Mouse (Mus musculus) left cerebral cortex, adult 8-10 months (tissue): ENCODE measurements around the gene Rack1. TPM values are rescaled to one million over a fixed set of nuclear protein-coding genes. Genes with fewer than 3 reads are reported as not detected.
"Not testable (repeated sequence)": the region's sequence is repeated elsewhere in the genome, so short reads cannot be mapped to it uniquely, and the experiment has no call there.

Experiments
- DNase-seq, 2 experiments: peaks; one replicate each; pipeline ENCODE4 v3.0.0; 2022; ENCODE audit warnings: low spot score in 2 of 2
- total RNA-seq, 4 experiments: library from RNA; stranded (reverse); gene quantifications; 2 replicates each; pipeline ENCODE4 v1.2.4; 2022

Rack1 gene
- total RNA-seq, 4 experiments from 2014 or later: 246 to 281 (median 256) TPM

DNA sequence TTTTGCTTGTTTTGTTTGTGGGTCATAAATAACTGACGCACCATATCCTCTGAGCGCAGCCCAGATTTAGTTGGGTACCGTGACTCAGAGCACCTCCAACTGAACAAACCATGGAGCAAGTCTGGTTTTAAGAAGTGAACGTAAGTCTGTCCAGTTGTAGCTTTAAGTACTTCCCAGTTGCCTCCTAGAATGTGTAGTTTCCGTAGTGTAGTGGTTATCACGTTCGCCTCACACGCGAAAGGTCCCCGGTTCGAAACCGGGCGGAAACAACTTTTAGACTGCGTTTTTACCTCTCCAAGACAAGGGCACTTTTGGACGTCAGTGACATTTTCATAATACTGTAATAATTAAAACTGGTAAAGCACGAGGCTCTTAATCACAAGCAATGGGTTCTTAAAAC, 18.2 kb downstream of the Rack1 start:
- peak; percentile 70 to 78 for DNase-seq

DNA sequence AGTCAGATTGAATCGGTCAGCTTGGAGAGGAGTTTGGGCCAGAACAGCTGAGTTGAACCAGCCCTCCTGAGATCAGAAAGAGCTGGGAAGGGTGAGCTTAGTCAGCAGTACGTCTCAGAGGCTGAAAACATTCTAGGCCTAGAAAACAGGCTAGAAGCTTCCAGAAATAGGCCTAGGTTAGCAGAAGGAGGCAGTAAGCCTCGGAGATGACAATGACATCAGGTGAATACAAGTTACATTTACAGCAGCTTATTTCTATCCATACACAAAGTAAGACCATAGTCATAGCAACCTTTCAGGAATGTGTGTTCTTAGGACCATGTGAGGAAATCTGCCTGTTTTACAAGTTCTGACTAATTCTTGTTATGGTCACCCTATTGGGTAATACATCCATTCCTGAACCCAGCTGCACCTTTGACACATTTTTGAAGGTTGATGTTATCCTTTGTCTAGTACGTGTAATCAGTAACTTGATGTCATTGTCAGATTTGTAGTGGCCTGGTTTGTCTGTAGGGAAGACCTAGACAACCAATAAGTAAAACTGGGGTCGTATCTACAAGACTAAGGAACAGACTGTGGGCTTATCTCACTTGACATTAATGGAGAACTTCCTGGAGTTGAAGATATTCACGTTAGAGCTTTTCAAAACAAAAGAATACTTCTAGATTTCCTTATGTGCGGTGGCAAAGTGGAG, 19.6 kb downstream of the Rack1 start:
- no peak for DNase-seq

DNA sequence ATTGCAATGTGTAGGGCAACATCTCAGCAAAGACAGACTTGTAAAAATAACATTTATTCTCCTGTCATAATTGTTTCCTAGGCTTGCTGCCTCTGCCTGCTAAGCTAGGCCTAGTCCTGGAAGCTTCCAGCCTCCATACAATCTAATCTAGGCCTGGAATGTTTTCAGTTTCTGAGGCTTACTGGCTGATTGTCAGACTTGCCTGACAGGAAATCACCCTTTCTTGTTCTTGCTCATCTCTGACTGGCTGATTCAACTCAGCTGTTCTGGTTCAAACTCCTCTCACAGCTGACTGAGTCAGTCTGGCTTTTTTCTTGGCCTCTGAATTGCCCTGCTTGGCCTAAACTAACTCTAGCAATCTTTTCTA, 20.2 kb downstream of the Rack1 start:
- DNase-seq: no peak

DNA sequence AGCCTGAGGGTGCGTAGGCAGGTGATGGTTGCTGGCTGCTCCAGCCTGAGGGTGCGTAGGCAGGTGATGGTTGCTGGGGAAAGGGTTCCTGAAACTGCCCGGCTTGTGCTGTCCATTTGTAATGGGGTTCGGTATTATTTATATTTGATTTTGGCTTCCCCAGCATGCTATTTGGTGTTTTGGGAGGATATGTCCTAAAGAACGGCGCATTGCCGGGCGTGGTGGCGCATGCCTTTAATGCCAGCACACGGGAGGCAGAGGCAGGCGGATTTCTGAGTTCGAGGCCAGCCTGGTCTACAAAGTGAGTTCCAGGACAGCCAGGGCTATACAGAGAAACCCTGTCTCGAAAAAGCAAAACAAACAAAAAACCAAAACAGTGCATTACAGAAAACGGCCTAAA, 21.2 kb downstream of the Rack1 start:
- not testable (repeated sequence) for DNase-seq

DNA sequence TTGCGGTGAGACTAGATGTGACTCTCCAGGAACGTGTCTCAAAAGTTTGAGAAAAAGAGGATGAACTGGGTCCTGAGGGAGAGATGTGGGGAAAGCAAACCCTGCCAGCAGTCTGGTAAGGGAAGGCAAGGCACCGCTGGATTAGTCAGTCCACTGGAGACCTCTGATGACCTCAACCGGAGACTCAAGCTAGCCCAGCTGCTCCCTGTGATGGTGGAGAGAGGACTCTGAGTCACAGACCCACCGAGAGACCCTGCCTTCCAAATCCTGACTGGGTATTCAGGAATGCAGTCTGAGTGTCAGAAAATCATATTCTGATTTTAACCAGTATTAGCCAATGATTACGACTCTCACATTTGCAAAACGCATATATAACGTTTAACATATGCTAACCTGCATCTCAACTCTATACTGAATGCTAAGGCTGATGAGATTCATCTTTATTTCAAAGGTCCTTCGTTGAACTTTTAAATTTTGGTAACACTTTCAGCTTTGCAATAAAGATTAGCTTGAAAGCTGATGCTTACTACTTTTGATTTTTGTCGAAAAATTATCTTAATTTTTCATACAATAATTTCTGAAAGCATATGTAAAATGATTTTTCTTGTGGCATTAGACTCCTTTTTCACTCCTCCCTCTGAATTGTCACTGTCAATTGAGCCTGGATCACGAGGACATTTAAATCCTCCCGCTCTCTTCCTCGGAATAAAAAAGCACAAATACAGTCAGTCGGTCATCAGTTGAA, 22.8 kb downstream of the Rack1 start:
- DNase-seq: no peak

DNA sequence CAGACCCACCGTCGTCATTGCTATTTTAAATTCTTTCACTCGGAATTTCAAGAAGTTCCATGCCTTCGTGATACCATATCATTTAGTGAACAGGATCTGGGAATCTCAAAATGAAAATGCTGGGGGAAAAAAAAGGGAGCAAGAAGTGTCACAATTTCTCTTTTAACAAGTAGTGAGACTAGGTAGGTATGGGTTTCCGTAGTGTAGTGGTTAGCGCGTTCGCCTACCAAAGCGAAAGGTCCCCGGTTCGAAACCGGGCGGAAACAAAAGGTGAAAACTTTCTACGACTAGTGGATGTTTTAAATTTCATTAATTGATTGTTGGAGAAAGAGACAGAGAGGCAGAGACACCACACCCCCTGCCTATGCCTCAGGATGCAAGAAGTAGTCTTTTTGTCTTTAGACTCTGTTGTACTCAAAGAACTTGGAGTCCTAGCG, 23.4 kb downstream of the Rack1 start:
- peak in 1 of 2 experiments; percentile 67 for DNase-seq

DNA sequence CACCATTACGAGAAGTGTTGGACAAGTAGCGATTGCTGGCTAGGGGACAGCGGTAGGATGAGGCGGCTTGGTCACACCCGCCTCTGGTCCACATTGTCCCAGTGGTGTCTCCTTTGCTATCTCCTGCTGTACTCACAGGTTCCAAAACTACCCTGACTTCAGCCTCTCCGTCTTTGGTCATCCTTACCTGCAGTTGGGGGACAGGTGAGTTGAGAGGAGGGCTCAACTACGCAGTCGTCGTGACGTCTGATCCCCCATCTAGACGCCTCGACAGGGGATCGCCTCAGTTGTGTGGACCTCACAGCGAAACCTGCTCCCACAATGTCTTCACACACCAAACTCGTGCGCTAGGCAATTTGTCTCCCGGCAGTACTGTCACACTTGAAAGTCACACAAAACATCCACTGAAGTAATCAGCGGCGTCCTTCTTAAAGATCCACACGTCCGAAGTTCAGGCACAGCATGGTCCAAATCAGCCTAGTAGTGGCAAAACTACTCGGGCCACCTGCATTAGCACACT, 24.2 kb downstream of the Rack1 start:
- DNase-seq: no peak

DNA sequence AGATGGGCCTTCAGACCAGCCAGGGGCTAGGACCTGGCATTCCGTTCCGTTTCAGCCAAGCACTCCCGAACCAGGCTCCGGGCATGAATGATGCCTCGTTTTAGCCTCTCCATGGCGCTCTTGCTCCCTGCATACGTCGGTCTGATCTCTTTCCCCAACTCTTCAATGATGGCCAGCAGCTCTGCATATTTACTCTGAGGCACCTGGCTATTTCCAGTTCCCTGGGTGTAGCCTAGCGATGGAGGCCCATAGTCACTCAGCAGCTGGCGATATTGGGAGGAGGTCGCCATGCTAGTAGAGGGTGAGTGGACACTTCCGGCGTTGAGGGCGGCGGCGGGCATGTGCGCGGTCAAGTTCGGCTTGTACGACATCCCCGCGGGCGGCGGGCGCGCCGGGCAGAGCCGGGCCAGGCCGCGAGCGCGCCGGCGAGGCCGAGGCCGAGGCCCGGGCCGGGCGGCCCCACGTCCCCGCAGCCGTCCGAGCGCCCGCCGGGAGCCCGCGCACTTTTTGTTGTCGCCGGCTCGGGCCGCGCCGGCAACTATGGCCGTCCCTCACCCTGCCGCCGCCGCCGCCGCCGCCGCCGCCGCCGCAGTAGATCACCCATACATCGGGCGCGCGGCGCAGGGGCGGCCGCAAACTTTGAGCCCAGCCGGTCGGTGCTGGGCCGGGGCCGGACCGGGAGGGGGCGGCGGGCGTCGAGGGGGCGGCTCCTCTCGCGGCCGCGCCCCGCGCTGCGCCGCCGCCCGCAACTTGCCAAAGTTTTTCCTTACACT, 26.0 kb downstream of the Rack1 start, which contains the start of the genes Trim7 and Gm12184:
Gene Trim7 (plus strand): TSS at position 162 of the 773 bp plus-strand sequence.
Gene Gm12184 (minus strand): TSS at position 677 of the 773 bp plus-strand sequence.
- not testable (repeated sequence) for DNase-seq

DNA sequence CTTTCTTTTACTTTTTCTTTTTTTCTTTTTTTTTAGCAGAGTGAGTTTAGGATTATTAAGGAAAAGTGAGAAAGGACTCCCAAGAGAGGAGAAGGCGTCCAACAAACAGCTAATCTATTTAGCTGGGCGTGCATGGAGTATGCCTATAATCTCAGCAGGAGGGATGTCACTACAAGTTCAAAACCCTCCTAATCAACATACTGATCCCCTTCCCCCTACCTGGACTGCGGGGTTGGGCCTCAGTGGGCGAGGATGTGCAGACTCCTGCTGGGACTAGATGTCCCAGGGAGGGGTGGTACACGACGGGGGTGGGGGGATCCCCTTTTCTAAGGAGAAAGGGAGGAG, 26.6 kb downstream of the Rack1 start:
- DNase-seq: no peak

DNA sequence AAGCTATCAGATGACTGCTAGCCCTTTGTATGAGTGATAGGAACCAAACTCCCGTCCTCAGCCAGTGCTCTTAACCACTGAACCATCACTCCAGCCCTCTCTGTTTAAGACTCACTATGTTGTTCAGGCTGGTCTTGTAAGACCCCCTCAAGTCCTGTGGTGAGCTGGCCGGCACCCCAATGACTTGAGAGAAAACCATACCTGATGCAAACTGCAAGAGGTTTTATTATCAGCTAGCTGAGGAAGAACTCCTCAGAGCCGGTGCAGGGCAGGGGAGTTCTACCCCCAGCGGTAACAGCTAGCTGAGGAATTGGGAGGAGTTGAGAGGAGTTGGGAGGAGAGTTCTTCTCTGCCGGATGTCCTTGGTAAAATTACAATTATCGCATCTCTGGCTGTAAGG, 27.8 kb downstream of the Rack1 start:
- no peak for DNase-seq

DNA sequence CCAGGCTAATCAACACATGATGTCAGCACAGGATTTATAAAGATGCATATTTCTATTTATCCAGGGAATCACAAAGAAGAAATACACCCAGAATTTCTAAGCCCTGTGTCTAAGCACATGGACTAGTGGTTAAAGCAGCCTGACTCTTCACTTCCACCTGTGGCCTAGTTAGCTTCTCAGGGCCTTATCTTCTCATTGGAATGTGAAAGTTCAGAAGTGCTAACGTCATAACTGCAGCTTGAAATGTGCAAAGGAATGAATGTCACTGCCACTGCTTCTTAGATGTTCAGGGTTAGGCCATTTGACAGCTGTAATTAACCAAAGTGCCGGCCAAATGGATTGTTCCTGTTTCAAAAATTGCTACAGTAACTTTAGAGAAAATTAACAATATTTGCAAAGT, 30.1 kb downstream of the Rack1 start:
- no peak for DNase-seq

DNA sequence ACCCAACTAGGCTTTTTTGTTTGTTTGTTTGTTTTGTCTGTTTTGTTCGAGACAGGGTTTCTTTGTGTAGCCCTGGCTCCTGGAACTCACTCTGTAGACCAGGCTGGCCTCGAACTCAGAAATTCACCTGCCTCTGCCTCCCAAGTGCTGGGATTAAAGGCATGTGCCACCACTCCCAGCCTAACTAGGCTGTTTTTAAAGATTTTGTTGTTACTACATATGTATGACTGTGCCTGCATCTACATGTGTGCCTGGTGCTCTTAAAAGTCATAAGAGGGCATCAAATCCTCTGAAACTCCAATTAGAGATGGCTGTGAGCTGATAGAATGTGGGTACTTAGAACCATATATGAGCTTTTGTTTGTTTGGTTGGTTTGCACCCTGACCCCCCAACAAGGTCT, 31.1 kb downstream of the Rack1 start:
- no peak for DNase-seq

DNA sequence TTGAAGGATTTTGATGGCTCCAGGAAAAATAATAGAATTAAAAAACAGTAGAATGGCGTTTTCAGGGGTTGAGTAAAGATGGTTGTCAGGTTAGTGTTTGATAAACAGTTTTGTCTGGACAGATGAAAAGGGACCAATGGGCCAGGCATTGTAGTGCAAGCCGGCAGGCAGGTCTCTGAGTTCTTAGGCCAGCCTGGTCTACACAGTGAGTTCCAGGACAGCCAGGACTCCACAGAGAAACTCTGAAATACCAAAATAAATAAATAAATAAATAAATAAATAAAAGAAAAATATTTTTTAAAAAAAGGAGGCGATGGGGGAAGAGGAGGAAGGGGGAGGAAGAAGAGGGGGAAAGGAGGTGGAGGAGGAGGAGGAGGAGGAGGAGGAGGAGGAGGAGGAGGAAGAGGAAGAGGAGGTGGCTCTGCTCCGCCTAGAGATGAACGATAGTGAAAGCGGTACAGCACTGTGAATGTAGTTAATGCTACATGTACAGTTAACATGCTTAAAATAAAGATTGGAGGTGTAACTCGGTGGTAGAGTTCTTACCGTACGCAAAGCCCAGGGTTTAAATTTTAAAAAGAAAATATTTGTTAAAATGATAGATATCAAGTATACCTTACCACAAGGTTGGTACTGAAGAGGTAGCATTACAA, 33.1 kb downstream of the Rack1 start:
- DNase-seq: no peak

DNA sequence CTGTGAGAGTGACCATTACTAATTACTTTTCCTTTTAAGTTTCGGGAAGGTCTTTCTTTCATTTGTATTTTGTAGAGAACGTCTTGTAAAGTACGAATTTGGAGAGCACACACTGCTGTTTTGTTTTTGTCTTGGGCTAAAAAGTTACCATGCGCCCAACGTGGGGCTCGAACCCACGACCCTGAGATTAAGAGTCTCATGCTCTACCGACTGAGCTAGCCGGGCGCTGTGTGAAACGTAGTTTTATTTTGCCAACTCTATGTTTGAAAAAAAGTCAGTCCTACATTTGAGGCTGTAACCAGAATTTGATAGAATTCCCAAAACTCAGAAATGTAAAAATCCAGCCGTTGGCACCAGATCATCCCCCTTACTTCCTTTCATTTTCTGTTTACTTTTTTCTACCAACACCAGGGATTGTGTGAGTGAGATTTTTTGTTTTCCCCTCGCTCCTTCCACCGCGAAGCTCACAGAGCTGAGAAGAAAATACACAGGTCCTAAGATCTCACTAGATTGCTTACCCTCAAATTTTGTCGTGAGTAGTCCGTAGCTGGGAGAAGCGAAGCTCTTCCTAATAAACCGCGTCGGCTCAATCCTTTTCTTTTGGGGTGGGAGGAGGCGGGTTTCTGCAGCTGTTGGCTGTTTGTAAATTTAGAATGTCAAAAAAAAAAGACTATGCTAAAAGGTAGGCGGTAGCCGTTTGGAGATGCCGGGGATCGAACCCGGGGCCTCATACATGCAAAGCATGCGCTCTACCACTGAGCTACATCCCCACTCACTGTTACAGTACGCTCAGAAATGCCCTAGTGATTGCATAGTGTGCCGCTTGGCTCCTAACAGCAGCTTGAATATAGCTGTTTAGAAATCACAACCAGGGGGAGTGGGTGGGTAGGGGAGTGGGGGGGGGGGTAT, 33.9 kb downstream of the Rack1 start:
- peak; percentile 81 to 98 for DNase-seq

DNA sequence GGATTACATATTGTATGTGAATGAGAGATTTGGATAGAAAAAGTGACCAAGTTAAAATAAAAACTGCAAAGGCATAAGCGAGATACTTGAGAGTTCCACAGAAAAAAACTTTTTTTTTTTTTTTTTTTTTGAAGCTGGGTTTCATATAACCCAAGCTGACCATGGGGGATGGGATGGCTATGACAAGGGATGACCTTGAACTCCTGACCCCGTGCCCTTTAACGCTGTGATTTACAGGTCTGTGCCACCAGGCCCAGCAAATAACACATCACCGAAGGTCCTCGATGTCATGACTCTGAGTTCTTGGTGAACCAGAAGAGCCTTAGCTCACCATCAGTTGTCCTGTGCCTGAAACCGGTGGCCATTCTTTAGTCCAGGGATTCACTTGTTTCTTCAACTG, 35.8 kb downstream of the Rack1 start:
- no peak for DNase-seq

DNA sequence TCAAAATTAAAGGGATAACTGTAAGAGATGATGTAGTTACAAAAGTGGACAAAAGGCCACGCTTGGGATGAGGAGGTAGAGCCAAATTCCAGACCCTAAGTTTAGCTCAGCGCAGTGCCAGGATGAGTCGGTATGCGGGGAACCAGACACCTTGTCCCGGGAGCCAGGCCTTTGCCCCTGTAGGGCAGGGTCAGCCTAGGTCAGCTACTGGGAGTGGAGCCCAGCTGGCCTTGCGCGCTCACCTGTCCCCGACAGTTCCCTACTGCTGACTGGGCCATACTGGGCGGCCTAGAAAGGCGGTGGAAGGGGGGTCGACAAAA, 36.8 kb downstream of the Rack1 start:
- no peak for DNase-seq

DNA sequence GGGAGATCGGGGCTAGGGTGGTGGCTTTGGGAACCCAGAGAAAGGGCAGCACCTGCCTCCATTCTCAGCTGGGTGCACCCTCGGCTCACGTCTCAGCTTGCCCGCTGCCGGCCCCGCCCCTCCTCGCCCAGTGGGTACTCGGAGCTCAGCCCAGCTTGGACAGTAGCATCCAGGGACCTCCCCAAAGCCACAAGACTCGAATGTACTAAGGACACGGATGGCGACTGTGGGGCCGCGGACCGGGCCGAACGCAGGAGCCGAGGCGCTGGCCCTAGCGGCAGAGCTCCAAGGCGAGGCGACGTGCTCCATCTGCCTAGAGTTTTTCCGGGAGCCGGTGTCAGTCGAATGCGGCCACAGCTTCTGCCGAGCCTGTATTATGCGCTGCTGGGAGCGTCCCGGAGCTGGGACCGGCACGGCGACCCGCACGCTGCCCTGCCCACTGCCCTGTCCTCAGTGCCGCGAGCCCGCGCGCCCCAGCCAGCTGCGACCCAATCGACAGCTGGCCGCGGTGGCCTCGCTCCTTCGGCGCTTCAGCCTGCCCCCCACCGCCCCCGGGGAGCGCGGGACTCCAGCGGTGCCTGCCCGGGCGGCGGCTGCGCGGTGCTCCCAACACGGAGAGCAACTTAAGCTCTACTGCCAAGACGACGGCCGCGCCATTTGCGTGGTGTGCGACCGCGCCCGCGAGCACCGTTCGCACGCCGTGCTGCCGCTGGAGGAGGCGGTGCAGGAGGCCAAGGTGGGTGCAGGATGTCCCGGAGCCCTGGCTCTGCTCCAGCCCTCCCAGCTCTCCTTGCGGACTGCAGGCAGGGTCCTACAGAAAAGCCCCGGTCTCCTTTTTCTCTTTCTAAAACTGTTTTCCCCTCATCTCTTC, 37.4 kb downstream of the Rack1 start:
- DNase-seq: peak; percentile 36 to 43

DNA sequence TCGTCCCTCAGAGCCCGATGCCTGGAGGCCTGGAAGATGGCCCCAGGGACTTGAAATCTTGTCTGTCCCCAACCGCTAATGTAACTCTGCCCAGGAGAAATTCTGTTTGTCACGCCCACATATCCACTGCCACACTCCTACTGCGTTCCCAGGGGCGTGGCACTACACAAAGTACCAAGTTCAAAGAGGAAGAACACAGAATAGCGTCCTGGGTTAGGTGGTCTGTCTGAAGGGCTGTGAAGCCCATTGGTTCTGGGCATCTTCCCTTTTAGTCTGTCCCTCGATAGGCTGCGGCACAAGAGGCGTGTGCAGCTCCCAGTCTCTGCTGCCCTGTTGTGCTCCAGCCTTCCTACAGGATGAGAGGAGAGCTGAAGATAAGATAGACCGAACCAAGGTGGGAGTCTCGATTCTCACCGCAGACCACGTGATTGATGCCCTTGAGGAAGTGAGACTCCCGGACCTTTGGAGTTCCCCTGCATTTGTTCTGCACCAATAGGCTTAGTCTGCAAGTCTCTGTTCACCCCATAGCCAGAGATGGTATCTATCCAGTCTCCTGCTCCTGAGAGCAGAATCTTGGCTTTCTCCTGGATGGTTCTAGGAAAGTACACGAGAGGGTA, 38.2 kb downstream of the Rack1 start:
- DNase-seq: no peak
